Mouse (Mus musculus) kidney, adult 9 months (tissue): ENCODE measurements at regions not wholly inside any gene's neighbourhood (a gene's known extent, or its start where the extent isn't known, plus 50 kb on each side); places are given as distances from the start of the nearest gene placed in this dataset.

Experiments used
- DNase-seq: peaks from one replicate; pipeline ENCODE4 v3.0.0; 2022

DNA sequence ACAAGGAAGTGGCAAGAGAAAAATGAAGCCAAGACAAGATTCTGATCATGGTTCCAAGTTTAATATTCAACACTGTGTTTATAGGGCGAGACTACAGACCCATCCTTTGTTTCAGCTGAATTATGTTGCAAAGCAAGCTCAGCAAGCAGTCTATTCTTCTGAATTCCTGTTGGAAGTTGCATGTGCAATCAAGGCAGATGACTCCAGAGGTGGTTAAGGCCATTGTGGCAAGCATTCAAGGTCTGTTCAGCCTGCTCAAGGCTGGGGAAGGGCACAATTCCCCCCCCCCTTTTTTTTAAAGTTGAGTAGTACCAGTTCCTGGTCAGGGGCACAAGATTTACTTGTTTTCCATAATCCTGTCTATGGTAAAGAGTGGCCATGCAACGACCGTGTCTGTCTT lies 431.1 kb downstream of the 1810013L24Rik start:
- DNase-seq, result no peak

DNA sequence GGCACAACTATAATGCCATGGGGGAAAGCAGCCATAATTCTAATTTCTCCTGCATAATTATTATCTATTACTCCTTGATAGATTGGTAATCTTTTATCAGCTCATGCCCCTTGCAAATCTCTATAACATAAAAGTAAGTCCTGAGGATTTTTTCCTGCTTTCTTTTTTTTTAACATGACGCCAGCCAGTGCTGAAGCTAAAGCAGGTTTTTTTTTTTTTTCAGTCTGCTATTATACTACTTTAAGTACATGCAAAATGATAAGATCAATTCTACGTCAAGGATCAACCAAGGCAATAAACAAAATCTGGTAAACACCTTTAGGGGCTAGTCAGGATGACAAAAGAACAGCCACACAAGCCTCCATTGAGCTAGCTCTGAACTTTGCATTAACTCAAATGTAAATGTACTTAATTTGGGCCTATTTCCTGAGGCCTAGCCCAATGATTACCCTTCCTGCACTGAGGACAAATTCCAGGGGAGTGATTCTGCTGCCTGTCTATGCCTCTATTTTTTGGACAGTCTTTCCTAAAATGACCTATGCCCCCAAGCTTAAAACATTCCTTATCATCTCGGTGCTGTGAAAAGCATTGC lies 434.8 kb downstream of the 1810013L24Rik start:
- no peak for DNase-seq

DNA sequence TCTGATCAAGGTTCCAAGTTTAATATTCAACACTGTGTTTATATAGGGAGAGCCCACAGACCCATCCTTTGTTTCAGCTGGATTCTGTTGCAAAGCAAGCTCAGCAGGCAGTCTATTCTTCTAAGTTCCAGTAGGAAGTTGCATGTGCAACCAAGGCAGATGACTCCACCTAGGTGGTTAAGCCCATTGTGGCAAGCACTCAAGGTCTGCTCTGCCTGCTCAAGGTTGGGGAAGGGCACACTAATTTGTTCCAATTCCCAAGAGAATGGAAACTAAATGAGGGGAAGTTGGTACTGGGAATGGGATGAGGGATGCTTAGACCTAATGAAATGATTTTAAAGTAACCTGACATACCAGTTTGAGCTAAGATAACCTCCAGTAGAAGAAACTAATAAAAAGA lies 437.3 kb downstream of the 1810013L24Rik start:
- DNase-seq, result no peak

DNA sequence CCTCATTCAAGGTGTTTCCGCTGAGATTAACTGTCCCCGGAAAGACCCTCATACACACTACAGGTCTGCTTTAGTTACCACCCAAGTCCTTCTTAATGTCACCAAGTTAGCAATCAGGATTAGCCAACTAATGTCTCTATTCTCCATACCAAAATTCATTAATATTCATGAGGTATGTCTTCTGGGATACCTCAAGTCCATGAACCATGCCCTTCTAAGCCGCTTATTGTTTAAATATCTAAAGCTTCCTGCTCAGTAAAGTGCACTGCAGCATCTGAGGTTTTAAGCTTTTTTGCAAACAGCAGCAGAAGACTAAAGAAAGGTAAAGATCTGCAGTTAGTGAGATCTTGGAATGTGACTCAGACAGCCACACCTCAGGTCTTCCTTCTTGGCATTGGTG lies 440.2 kb downstream of the 1810013L24Rik start:
- DNase-seq, result no peak

DNA sequence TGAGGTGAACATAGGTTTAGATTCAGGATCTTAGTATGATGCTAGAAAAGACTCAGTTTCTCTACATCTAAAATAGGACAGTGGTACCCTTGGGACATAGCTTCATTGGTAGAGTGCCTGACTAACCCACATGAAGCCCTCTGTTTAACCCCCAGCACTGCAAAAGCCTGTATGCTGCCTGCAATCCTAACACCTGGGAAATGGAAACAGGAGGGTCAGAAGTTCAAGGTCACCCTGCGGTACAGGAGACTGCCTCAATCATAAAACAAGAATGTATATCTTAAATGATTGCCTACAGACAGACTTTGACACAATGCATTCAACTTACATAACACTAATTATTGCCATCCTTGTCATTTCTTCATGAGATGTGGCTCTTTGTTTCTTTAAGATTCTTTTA lies 440.8 kb downstream of the 1810013L24Rik start:
- DNase-seq, result no peak

DNA sequence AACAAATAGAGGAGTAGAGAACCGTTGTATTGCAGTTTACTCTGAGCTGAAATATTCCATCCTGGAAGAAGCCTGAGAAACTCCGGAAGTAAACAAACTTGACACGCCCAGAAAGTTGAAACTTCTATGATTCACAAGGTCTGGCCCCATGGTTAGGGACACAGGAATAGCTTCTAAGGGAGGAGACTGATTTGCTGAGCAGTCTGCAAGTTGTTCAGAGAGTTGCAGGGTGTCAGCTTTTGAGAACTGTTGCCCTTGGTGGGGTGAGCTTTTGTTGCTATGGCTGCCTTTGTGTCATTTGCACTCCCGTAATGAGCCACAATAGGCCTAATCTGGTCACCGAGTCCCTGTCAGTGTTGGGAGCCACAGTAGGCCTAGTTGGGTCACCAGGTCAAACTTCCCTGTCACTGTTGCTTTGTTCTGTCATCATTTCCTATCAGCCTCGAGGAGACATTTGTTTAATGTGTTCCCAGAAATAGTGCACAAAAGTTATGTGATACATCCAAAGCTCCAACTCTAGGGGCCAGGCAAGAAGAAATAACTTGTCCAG lies 443.9 kb downstream of the 1810013L24Rik start:
- no peak for DNase-seq

DNA sequence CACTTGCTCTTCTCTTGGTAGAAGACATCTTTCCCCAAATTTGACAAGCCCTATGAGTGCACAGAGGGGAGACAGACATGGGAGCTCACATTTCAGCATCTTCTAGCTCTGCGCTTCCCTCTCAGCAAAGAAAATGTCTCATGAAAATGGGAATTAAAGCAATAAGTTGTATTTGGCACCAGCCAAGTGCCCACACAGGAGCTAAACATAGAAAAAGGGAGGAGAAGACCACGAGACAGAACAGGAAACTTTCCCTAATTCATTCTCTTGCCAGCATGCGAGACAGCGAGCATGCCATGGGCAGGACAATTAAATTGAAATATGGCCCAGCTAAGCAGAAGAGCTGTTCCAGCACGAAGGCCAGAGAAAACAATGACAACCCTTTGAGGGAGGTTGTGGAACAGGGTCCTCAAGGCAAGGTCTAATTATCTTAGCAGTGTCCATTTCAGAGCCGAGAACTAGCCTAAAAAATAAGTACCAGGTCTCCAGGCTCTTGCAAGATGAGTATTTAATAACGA lies 444.7 kb downstream of the 1810013L24Rik start:
- DNase-seq, result no peak

DNA sequence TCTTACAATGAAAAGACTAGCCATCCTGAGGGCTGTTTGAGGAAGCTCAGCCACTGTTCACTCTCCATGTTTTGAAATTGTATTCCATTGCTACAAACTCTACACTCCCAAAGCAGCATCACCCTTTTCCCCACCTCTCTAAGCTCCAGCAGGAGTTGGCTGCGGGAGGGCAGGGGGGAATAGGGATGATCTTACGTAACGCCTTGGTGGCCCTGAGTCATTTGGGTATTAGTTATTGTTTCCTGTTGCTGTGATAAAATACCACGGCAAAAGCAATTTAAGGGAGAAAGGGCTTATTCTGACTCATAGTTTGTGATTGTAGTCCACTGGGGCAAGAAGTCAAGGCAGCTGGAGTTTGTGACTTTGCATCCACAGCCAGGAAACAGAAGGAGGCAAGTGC lies 445.5 kb downstream of the 1810013L24Rik start:
- DNase-seq, result no peak

DNA sequence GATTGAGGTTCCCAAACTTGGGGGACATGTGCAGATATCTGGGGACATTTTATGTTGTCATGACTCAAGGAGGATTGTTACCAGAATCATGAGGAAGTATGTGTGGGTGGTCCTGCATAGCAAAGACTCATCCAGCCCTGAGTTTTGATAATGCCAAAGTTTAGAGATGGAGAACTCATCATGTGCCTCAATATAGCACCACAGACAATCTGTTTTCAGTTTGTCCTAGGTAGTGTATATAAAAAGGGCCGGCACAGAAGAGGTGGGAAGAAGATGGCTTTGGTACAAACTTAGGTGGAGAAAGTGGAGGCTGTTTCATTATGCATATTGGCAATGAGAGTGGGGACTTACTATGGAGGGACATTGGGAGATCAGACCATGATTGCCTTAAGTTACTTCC lies 447.2 kb downstream of the 1810013L24Rik start:
- DNase-seq, result no peak

DNA sequence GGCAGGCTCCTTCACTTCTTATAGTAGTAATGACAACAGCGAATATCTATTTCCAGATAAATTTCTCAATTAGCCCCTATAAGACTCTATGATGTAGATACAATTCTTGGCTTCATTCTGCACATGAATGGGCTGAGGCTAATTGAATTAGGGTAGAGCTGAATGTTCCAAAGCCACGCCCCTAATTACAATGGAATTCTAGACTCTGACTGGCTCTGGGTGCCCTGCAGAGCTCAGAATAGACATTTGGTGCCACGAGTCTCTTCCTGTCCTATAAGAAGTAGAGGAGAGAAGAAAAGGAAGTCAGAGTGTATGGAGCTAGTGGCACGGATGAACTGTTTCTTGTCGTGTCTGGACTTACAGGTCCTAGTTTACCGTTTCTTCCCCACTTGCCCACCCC lies 449.8 kb downstream of the 1810013L24Rik start:
- no peak for DNase-seq

DNA sequence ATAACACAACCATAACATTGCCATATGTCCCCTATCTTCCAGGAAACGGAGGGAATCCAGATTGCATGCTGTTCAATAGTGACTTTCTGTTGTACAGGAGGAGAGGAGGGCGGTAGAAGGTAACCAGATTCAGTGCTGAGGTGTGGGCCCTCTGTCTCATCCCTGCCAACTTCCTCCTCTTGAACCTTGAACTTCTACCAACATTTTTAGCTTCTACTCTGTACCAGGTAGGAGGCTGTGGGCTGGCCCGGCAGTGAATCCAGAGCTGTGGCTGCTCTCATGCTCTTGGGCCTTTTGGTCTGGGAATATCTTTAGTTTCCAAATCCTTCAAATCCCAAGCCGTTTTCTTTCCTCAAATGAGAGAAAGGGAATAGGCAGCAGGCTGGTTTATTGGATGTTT lies 450.5 kb downstream of the 1810013L24Rik start:
- no peak for DNase-seq

DNA sequence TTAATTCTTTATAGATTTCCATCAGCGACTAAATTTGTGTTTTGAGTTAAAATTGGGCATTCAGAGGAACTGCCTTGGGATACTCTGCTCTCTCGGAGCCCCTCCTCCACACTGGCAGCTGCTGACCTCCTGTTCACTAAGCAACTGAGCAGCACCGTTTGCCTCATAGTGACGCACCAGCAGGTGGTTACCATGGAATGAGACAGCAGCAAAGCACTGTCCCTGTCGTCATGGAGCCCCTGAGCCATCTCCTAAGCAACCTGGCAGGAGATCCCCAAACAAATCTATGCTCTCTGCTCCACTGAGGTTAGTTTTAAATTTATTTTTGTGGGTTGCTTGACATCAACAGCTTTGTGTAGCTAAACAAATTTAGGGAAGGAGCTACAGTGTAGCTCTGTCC lies 451.0 kb downstream of the 1810013L24Rik start:
- DNase-seq, result no peak

DNA sequence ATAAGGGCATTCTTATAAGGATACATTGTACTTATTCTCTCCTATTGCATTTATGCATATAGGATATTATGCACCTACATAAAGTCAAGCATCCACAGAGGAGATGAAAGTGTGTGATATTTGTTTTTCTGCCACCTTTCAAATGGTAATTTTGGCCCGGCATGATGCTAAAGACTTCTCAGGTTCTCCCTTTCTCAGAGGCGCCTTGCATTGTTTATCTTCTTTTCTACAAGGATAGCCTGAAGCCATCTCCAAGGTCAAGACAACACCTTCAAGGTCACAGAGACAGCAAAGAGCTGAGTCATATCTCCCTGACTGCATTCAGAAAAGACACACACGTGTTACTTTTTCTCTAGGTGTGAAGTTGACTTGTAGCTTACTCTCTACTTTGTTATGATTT lies 454.5 kb downstream of the 1810013L24Rik start:
- DNase-seq, result no peak

DNA sequence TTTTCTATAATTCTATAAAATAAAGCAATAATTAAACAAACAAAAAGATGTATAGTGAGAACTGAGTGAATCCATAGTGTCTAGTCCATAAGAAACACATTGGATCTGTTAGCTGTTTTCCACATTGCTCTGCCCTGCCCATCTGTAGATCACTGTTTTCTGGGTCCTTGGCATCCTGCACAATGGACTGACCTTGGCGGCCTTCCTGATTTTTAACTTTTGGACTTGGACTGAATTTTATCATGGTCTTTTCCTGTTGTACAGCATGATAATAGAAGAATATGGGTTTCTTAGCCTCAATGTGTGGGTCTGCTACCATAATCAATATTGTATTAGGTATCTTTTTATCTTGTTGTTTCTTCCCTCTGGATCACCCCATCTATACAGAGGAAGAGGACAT lies 456.0 kb downstream of the 1810013L24Rik start:
- DNase-seq, result no peak

DNA sequence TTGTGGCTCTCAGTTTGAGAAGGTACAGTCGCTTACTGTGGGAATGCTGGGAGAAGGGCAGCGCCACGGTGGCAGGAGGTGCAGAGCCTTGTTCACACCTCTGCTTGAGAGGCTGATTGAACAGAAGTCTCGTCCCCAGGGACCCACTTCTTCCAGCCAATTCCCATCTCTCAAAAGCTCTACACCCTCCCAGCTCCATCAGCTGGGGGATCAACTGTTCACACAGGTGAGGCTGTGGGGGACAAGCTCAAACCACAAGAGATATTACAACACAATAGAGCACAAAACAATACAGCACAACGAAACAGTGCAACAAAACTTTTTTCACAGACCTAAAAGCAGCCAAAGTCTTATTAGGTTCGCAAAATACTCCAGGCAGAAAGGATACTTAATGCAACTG lies 457.7 kb downstream of the 1810013L24Rik start:
- no peak for DNase-seq

DNA sequence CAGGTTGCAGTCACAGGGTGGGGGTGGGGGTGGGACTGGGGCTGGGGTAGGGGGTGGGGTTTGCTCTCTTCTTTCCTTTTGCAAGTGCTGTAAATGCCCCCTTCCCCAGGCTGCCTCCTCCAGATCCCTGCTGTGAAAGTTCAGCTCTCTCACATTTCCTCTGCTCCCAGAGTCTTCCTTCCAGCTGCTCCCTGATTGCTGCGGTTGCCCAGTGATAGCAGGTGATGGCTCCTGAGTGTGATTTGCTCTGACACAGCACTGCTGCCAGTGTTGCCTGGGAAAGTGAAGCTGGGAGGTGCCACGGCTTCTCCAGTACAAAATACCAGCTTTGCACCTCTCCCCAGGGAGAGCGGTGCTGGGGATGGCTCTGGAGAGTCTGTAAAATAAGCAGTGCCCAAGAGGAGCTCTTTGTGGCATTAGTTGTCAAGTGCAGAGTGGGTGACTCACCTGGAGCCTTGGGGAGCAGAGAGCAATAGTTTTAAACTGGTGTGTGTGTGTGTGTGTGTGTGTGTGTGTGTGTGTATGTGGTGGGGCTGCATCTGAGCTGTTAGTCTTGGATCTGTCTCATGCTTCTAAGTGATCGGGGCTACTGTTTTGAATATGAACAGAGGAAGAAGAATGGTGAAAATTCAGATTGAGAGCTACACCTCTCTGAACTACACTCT lies 461.6 kb downstream of the 1810013L24Rik start:
- no peak for DNase-seq

DNA sequence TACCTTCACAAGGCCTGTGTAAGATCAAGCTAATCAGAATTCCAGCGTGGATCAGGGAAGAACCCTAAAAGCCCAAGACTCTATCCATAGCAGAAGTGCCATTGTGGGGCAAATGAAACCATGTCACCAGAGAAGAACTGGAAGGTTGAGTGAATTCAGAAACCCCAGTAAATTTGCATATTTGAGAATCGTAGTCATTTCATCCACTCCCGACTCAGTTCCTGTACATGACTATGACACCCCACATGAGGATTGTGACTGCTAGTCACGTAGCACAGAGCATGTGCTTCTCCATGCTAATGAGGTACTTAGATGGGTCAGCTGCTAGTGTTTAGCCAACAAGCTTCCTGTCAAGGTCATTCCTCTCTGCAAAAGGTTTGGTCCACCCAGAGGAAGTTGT lies 473.2 kb downstream of the 1810013L24Rik start:
- DNase-seq, result no peak

DNA sequence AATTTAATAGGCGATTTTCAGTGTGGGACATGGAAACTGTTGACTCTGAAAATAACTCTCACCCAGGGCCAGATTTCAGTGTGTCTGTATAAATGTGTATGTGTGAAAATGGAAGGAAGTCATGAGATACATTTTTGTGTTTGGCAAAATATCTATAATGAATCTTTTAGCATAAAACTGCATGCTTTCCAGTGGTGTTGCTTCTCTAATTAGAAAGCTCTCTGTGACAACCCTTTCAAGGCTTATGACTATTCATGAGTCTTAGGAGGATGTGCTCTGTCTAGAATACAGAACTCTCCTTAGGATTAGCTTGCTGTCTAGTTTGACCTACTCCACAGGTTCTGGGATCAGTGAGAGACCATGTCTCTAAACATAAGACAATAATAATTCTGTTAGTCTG lies 474.2 kb downstream of the 1810013L24Rik start:
- DNase-seq, result no peak

DNA sequence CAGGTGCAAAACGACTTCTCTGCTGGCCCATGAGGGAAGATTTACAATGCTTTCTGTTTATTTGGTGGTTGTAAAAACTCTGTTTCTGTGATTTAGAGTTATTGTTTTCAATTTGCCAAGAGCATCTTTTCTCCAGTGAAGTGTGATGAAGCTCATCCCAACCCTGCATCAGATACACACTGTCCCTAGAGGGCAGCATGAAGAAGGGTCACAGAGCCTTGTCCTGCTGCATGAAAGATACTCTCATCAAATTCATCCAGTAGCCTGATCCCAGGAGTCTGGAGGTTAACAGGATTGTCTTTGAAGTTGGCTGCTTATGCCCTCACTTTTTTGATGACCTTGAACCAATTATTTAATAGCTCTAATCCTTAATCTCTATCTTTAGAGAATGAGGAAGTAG lies 480.8 kb downstream of the 1810013L24Rik start:
- no peak for DNase-seq

DNA sequence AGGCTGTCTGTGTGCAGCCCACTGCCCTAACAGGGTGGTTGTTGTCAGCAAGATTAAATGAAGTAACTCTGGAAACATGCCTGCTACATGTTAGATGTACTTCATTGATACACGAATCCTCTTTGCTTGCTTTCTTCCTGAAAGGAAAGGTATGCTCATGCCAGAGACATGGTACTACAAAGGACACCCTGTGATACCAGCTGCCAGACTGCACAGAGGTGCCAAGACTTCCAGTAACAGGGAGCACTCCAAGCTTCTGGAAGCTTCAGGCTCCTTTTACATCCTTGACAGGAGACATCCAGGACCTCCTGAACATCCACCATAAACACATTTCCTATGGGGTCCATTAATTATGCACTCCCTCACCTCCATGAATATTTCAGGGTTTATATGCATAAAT lies 505.7 kb downstream of the 1810013L24Rik start:
- DNase-seq, result no peak

DNA sequence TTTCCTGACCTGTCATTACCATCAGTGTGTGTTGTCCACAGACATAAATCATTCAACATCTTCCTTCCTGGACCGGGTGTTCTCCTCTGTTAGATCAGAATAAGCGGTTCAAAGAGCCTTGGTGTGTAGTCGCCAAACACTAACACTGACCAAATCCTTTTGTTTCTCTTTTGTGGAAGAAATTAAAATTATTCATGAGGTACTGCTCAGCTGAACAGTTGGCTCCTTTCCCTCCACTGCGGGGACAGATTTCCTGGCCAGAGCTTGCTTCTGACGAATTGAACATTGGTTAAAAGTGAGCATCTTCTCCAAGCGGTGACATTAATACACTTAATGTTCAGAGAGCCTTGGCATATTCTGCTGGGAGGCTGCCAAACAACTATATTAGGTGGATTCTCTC lies 506.2 kb downstream of the 1810013L24Rik start:
- DNase-seq, result no peak

DNA sequence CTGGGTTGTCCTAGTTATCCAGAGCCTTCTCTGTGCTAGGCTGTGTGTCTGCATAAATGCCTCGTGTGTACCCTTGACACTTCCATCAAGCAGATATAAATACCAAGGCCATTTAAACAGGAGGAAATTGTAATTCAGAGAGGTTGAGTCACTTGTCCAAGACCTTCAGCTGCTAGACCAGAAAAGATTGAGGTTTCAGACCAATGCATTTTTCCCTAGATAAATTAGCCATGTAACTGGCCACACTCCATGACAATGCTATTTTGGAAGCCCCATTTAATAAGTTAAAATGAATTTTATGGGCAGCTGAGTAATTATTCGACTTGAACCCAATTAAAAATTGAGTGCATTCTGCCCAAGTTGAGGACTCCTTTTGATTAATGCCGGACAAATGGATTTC lies 509.6 kb downstream of the 1810013L24Rik start:
- no peak for DNase-seq

DNA sequence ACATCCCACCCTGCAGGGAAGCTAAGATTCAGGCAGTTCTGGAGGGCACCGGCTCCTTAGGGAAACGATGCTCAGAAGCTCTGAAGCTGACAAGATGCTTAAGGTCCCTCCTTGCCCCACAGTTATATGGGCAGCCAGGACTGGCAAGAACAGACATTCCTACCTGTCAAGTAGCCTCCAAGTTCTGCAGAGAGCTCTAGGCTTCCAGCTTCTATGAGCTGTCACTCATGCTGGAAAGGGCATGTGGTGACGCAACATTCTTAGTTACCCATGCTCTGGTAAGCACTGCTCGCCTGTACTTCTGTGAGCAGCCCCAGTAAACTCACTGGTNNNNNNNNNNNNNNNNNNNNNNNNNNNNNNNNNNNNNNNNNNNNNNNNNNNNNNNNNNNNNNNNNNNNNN lies 511.3 kb downstream of the 1810013L24Rik start:
- no peak for DNase-seq

DNA sequence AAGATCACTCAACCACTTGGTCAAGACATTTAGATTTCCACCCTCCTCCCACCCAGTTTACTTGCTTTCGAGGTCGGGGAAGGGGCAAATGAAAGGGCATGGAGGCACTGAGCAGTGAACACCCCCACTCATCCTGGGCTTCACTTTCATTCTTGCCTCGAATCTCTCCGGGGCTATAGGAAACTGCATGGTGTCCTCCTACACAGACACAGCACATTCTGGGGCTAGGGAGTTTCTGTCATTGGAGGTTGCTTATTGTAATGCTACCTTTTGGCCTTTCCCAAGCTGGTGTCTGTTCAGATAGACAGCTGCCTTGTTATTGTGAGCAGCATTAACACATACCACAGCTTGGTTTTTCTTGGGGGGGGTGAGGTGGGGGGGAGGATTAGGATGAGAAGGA lies 523.9 kb downstream of the 1810013L24Rik start:
- no peak for DNase-seq
